Mouse (Mus musculus): ENCODE data around the gene Abca13.

GRCm38 (mm10) chr11:9432807-9433206 is 241.1 kb downstream of the Abca13 start:
- no peak for TF ChIP-seq CTCF (IDR thresholded peaks at IDR 0.05; ENCODE audit: borderline replicate concordance, control insufficient read depth, extremely low read depth, insufficient read depth, low read length, poor library complexity)
- TF ChIP-seq POLR2A (IDR thresholded peaks at IDR 0.05; ENCODE audit: control insufficient read depth, extremely low read depth, insufficient read depth, low read length, poor library complexity) = no peak

Measured in thymus, adult 2 months (tissue).